Mouse (Mus musculus): Measurements from ENCODE around the gene Rgs19.

GRCm38 (mm10) chr2:181689466-181690160 lies 4.2 kb downstream of the Rgs19 start:
- TF ChIP-seq CTCF (IDR thresholded peaks at IDR 0.05; ENCODE audit: low read depth): no peak
- no peak for TF ChIP-seq EP300 (optimal IDR thresholded peaks at IDR 0.05)
